Mouse (Mus musculus): ENCODE results near the gene Htr6.

Htr6 gene

DNA sequence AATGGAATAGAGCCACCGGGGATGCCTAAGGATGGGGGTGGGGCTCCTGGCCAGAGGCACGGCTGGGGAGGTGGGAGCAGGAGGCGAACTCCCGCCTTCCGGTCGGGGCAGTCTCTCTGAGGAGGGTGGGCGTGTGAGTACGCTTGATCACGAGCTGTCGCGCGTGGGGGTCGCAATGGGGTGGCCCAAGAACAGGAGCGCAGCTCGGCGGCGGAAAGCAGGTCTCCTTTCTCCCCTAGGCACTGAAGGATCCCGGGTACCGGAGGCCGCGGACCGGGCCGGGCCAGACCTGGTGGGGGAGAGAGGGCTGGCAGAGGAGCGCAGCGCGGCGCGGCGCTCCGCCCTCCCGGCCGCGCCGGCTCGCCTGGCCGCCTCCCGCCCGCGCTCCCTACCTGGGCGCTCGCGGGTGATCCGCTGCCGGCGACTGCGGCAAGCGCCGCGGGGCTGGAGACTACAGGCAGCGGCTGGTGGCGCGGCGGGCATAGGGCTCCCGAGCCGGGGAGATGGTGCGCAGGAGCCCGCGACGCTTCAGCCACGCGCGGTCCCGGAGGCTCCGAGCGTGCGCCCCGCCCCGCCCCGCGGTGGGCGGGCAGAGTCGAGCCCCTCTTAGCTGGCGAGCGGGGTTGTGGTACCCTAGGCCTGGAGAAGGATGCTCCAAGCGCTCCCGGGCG, at the start of gene Htr6:
TSS of gene Htr6 (minus strand) at position 530 of the 671 bp plus-strand sequence.
- no peak for DNase-seq (ENCODE audit: low read depth)

DNA sequence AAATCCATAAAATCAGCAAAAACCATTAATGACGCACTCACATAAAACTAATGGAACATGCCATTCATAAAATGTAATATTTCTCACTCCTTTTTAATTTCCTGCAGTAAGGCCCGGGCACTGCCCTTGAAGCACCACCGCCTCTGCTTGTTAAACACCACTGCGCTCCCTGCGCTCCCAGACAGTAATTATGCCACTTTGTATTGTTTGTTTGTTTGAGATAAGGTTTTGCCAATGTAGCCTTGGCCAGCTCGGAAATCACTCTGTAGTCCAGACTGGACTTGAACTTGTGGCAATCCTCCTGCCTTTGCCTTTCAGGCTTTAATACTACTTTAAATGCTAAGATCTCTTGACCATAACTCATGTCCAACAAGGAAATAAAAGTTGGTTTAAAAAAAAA, 49.6 kb upstream of the Htr6 start:
- DNase-seq (ENCODE audit: low read depth): no peak

DNA sequence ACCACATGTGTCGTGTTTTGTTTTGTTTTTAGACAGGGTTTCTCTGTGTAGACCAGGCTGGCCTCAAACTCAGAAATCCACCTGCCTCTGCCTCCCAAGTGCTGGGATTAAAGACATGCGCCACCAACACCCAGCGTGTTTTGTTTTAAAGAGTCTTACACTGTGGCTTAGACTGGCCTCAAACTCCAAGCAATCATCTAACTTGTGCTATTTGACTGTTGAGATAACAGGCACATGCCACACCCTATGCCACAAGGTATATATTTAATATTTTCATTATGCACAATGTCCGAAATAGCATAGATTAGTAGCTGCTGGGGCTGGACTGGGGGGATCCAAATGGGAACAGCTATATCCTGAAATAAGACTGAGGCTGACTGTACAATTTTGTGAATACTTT, 47.2 kb upstream of the Htr6 start:
- DNase-seq (ENCODE audit: low read depth): no peak

DNA sequence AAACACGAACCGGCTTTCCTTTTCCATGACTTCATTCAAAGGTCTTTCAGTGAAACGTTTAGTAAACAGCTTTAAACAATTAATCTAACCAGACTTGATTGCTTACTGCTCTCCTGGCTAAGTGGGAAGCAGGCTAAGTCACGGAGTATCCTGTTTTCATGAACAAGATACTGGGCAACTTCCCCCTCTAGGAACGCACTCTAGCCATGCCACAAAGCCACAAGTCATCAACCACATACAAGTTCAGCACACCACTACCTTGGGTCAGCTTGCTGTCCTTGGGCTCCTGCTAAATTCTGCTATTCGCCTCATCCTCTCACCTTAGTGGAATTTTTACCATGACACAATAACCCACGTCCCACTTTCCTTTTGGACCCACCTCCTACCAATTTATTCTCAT, 45.6 kb upstream of the Htr6 start:
- no peak for DNase-seq (ENCODE audit: low read depth)

DNA sequence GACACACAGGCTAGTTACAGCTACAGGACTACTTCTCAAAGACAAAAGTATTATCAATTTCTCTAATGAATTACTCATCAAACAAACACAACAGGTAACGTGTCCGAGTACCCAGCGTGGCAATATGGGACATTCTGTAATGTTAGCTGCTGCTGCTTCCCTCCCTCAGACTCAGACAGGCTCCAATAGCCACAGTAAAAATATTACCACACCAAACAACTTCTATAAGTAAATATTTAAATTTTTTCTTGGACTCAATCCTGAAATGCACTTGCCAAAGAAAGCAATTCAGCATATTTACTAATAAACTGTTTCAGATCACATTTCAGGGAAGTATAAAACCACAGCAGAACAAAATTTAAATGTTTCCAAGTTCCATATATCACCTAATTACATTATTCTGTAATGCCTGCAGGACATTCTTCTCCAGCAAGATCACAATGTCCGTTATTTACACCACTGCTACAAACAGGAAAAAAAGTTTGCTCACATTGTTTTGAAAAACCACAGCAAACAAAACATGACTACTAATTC, 45.0 kb upstream of the Htr6 start:
- DNase-seq (ENCODE audit: low read depth): peak; percentile 47

DNA sequence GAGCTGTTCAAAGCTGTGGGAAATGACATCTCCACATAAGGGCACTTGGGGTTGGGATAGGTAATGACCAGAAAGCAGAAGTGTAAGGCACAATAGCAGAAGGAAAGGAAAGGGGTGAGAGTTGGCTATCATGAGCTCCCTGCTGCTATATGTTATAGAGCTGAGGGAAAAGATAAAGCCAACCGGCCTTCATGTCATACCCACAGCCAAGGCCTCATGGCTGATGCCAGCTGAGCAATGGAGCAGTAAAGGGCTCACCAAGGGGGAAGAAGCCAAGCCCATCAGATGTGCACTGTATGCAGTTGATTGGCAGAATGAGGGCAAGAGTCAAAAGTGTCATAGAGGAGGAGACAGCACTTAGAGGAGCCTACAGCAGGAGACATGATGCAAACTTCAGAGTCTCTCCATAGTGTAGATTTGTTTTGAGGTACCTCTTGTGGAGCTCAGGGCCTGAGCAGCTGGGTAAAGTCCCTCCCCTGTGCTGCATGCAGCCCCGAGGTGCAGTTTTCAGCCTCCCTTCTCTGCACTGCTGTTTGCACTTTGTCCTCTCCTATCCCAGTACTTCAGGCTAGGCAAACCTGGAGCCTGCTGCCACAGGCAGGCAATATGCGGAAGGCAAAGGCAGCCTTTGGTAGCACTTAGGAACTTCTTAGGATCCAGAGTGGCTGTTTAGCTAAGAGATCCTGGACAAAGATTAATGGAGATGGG, 41.1 kb upstream of the Htr6 start:
- DNase-seq (ENCODE audit: low read depth): no peak

DNA sequence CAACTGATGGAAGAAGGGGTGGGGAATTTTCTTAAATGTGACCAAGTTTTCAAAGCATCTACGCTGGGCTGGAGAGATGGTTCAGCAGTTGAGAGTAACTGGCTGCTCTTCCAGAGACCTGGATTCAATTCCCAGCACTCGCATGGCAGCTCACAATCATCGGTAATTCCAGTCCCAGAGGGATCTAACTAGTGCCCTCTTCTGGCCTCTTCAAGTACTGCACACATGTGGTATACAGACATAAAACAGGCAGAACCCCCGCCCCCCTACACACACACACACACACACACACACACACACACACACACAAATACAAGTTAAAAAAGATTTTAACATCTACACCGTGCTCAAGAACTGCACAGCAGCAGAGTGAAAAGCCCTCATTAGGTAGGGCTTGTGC, 40.4 kb upstream of the Htr6 start:
- DNase-seq (ENCODE audit: low read depth): no peak

DNA sequence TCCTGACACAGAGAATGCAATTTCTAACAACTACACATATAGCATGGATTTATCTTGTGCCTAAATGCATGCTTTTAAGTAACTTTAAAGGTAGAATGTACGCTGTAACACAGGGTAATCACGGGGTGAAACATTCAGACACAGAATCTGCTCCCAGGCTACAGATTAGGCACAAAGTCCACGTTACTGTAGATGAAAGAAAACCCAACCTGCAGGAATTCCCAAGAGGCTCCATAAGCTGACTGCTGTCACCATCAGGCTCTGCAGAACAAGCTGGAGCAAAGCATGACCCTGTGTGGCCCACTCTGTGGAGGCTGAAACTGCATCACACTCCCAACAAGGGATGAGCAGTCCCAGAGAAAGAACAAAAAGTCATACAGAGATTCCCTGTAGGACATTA, 37.1 kb upstream of the Htr6 start:
- DNase-seq (ENCODE audit: low read depth): no peak

DNA sequence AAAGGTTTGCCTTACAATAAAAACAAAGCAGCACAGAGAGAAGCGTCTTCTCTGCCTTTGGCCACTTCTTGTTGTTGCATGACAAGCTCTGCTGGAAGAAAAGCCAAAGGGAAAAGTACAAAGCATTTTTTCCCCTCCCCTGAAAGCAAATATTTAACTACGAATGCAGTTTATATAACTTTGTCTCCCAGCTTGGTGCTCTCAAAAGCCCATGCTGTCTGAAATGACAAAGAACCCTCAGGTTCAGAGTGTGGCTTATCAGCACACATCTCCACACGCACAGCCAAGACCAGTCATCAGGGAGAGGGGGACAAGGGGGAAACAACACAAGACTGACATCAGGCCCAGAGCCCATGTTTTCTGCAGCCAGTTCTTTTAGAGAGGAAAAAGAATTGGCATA, 36.1 kb upstream of the Htr6 start:
- DNase-seq (ENCODE audit: low read depth): no peak

DNA sequence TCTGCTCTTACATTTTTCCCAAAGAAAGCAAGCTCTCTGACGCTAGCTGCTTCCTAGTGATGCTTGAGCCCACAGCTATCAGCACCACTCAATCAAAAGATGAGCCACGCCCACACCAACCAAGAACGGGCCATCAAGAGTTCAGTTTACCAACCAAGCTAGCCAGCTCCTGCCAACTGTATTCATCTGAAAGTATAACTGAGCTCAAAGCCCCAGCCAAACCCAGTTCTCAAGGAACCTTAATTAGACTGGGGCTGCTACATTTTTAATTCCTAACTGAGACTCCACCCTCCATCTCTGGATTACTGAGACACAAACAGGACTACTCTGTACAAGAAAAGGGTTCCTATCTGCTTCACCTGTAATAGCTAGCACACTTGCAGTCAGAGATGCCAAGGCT, 35.5 kb upstream of the Htr6 start:
- DNase-seq (ENCODE audit: low read depth): no peak

DNA sequence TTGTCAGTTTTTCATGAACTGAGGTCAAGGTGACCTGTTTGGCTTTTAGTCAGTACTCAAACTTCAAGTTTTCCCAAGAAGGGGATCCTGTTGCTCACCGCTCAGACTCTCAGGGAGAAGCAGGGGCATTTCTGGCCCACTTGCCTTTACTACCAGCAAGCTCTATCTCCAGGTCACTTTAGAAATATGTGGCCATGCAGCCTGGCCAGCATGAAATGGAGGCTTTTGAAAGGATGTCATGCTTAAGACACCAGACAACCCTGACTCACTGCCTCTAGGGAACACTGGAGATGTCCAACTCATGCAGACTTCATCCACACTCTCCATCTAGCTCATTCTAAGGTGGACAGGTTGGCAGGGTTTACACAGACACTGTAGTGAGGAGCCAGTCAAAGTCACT, 30.1 kb upstream of the Htr6 start:
- DNase-seq (ENCODE audit: low read depth): peak; percentile 24

DNA sequence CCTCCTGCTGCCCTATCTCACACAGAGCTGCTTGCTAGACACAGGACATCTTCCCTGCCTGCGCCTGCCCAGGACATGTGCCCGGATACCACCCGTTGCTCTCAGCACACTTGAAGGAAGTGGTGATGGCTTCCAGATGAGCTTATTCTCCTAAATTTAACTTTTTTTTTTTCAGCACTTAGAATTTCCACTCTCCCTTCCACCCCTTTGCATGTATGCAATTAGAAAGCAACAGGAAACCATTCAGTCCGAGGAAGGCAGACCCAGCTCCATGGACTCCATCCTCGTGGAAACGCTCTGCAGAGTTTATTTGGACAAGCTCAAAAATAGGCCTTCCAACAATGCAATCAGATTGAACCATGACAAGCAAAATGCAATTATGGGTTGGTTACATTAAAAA, 26.2 kb upstream of the Htr6 start:
- no peak for DNase-seq (ENCODE audit: low read depth)

DNA sequence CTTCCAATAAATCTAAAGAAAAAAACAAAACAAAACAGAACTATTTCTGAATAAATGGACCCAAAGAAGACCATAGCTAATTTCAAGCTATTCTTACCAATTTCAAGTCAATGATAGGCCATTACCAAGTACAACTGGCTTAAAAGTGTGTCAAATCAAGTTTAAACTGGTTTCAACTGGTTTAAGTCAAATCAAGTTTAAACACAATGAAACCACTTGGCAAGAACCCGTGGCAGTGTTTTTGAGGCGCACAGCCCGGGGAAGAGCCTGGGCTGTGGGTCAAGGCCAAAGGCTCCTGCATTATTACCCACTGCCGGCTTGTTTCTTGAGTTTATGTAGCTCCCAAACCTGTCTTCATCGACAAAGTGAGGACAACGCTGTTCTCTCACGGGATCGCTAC, 25.0 kb upstream of the Htr6 start:
- no peak for DNase-seq (ENCODE audit: low read depth)

DNA sequence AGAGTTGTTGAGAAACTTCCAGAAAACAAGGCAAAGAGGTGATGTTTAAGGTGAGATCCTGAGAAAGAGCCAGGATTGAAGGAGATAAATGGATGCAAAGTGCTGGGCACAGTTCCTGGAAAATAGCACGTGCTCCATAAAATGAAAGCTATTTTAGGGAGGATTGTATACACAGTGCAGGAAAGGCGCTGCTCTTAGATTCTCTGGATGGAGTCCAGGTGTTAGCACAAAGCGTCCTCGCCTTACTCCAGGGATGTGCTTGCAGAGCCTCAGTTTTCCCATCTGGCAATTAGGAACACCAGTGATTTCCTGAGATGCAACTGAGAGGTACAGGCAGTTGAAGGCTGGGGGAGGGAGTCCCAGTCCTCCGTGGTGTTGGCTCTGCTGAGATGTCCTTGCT, 20.8 kb upstream of the Htr6 start:
- DNase-seq (ENCODE audit: low read depth): peak; percentile 53

DNA sequence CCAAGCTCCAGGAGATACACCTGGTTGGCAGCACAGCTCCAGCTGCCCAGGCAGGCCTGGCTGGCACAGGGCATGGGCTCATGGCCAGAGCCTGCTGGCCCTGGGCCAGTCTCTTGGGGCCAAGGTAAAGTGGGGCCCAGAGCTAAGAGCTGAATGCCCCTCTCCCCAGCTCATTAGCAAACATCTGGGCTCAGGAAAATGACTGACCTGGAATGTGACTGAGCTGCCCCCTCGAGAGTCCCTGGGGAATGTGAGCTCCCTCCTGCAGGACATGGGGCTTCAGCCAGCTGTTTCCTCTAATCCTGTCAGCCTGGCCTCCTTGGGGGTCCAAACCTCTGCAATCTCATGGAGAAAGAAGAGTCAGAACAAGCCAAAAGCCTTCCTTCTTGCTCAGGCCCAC, 20.0 kb upstream of the Htr6 start:
- DNase-seq (ENCODE audit: low read depth): peak; percentile 51

DNA sequence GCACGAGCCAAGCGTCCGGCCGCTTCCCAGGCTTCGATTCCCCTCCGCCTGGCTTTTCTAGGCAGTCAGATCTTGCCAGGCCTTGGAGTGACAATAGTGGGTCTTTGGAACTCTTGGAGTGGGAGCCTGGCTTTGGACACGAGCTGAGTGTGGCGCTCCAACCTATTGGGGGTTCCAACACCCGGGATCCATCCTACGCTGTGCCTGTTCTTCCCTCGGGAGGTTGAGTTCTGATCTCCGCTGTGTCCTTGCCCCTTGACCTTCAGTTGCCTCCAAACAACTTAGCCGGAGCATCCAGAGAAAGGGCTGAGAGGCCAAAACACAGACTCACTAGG, 17.8 kb upstream of the Htr6 start:
- no peak for DNase-seq (ENCODE audit: low read depth)

DNA sequence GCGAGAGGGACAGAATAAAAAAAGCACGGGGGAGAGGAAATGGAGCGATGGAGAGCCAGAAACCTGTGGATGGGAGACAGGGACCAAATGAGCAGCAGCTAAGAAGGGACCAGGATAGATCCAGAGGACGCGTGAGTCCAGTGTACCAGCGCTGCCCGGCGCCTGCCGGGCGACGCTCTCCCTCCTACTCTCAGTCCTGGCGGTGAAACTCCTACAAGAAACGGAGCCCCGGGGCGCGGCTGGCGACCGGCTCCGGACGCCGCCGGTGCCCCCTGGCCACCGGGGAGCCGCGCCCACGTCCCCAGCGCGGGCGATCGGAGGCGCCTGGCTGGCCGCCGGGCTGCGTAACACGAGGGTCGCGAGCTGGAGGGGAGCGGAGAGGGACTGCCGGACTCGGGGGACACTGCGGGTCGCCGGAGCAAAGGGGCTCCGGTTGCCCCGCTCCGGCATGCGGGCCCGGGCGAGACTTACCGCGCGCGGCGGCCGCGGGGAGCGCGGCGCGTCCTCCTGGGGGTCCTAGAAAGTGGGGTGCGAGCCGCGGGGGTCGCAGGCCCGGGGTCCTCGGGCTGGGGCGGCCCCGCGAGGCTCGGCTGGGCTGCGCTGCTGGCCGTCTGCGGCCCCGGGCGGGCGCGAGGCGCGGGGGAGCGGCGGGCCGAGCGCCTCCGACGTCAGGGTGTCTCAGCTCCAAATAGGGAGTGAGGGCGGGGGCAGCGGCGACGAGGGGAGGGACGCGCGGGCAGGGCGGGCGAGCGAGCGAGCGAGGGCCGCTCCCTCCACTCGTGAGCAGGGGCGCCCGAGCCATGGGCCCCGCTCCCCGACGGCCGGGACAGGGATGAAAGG, 17.2 kb upstream of the Htr6 start, which contains the start of gene Nbl1:
TSS of gene Nbl1 (minus strand) at position 638 of the 840 bp plus-strand sequence.
- peak; percentile 78 for DNase-seq (ENCODE audit: low read depth)

DNA sequence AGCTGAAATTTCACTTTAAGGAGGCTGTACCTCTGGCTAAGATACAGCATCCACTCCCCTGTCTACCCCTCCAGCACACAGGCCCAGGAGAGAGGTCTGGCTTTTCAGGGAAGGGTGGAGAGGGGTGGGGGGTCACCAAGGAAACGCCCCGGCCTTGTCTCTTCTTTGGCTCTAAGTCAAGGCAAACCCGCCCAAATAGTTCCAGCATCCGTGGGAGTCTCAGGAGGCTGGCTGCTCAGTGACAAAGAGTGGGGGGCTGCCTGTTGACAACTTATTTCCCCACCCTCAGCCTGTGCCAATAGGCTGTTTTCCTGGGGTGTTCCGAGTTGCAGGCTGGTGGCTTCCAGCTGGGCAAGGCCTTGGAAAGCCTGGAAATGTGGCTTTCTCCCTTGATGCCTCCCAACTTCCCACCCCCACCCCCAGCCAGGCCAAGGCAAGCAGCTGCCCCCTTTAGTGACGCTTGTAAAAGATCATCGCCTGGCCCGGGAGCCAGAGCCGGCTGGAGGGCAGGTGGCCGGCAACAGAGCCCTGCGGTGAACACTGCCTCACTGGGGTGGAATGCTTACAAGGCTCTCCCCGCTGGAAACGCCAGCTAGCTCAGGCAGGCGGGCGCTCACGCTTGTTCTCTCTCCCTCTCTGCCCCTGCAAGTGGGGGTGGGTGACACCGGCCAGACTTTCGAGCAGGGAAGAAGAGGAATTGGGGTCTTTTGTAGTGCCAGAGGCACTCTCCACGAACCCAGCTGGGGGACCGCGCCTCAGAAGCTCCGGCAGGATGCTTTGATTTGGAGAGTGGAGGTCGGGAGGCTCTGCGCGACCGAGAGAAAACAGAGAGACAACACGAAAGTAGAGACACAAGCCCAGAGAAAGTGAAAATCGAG, 16.3 kb upstream of the Htr6 start:
- peak; percentile 60 for DNase-seq (ENCODE audit: low read depth)

DNA sequence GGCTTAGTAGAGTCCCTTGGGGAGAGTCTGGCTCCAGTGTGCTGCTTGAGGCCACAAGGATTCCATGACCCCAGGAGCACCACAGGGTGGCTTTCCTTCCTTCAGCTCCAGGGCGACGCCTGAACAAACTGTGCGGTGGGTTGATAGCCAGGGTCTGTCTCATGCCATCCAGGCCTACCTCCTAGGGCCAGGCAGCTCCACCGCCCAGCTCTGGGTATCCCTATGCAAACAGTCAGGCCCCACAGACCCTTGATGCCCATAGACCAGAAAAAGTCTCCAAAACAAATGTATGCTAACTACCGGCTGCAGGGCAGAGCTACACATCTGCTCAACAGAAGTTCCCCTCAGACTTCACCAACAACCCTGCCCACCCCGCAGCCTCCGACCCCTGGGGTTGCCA, 15.7 kb upstream of the Htr6 start:
- no peak for DNase-seq (ENCODE audit: low read depth)

DNA sequence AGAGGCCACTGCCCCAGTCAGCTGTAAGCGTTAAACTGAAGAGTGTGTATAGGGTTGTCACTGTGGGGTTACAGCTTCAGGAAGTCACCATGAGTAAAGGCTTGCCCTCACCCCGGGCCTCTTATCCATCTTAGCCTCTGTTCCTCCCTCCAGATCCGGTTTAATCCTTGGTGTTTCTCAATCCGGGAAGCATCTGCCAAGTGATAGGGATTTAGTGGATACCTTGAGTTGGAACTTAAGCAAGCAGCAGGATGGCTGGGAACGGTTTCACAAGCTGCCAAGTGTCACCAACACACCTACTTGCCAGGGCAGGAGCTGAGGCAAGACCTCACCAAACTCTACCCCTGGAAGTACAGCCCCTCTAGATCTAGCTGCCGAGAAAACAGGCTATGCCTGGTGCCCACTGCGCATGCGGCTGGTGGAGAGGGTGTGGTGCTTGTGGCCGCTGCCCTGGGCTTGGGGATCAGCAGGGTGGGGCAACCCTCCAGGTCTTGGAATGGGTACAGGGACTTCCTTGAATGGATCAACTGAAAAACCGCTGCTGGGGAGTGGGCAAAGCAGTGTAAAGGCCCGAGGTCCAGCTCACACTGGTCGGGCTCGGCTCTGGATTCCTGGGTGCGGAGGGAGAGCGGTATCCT, 15.1 kb upstream of the Htr6 start:
- no peak for DNase-seq (ENCODE audit: low read depth)

DNA sequence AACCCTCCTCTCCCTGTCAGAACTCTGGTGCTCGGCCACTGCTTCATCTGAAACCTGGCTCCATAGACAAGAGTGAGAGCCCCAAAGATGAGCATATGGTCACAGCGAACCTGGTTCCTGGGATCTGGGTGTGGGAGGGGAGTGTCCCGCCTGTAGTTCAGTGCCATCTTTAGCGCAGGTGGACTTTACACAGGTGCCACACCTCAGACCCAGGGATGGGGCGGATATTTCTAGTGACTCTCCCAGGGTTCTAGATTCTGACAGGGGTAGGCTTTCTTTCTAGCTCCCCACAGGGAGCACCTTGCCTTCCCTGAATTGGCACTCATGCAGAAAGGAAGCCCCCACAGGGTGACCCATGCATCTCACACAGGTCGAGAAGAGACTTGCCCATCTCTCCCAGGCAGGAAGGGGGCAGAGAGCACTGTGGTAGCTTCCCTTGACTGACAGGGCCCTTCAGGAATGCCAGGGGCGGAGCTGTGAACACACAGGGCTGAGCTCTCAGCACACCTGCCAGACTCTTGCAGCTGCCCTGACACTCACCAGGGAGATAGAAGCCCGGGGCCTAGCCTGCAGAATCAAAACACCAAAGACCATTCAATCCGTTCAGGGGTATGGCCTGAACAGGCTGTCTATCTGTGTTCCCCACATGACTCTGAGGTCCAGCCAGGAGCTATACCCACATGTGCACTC, 13.8 kb upstream of the Htr6 start:
- no peak for DNase-seq (ENCODE audit: low read depth)
